Mouse (Mus musculus): ENCODE measurements around the gene Wnt7b.

DNA sequence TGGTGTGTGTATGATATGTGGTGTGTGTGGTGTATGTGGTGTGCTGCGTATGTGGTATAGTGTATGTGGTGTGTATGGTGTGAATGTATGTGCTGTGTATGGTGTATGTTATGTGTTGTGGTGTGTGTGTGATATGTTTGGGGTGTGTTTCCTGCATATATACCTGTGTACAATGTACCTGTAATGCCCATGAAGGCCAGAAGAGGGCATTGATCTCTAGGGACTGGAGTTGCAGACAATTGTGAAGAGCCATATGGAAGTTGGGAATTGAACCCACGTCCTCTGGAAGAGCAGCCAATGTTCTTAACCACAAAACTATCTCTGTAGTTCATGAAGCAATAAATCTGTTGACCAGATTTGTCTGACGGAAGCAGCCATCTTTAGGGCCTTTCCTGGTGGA is 15.1 kb upstream of the Wnt7b start:
- TF ChIP-seq CTCF (IDR thresholded peaks at IDR 0.05; ENCODE audit: borderline replicate concordance, insufficient read depth, low read length), result no peak
- TF ChIP-seq POLR2A (IDR thresholded peaks at IDR 0.05; ENCODE audit: low read depth, low read length), result no peak

Data from embryonic fibroblast, embryonic 13.5 days (primary cell).